Mouse (Mus musculus) c-Kit-positive CD71-negative TER-119-negative erythroid progenitor cells, embryonic 14.5 days (primary cell): ENCODE data around the gene Ikzf3.

Experiments
- DNase-seq: peaks from one replicate; pipeline ENCODE4 v3.0.0-alpha.2; 2013; ENCODE audit warnings: low read depth

Gene Ikzf3

DNA sequence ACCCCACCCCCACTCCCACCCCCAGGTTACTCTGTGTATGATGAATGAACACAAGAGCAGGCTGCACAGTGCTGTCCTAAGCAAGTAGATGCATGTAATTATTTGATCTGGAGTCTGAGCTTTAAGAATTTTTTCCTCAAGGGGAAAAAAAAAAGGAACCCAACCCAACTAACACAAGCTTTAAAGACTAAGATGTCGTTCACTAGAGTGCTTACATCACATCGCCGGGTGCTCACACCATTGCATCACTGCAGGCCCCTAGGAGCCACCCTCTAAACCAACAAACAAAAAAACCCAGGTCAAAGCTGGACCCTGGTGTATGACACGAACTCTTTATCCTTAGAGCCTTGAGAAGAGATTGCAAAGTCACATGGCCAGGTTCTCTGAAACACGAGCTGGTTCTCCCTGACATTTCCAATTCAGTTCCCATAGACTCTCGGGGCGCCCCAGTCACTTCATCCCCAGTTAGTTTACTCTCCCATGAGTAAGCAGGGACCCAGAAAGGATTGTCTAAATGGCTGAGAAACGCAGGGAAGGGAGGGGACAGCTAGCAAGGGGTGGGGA, 71.8 kb downstream of the Ikzf3 start:
- no peak for DNase-seq

GRCm38 (mm10) chr11:98472696-98473095, 73.1 kb downstream of the Ikzf3 start:
- DNase-seq: no peak

GRCm38 (mm10) chr11:98470795-98471194, 75.0 kb downstream of the Ikzf3 start:
- DNase-seq: no peak

DNA sequence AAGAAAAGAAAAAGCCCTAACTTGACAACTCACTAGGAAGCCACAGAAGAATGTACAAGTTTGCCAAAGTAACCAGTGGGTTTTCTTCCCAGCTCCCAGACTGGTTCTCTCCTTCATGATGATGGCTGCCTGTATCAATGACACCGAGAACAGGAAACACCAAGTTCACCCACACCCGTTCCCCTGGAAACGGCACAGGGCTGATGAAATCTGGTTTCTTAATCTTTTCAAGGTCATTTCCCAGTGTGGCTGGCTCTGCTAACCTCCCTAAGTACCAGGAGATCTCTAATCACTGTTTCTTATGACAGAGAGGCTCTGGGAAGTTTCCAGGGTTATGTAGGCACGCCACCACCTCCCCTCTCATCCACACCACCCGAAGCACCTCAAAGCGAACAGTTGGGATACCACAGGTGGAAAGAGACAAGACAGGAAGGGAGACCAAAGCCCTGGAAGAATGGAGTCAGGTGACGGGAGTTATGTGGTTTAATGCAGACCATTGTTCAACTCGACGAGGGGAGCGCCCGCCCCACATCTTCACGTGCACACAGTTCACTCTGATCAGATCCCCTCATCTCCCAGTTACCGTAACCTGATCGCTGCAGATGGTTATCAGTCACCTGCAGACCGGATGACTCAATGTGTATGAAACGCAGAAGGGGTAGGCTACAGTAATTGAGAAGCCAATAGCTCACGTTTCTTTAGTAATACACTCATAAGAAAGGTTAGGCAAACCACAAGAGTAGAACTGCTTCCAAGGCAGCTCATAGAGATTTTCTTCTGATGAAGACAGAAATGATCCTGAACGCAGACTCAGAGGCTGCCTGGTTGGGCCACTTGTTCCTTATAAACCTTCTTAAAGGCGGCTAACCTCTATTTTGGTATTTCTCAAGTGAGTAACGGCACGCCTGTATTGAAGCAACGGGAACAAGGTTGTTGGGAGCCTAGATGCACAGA, 75.8 kb downstream of the Ikzf3 start:
- no peak for DNase-seq

DNA sequence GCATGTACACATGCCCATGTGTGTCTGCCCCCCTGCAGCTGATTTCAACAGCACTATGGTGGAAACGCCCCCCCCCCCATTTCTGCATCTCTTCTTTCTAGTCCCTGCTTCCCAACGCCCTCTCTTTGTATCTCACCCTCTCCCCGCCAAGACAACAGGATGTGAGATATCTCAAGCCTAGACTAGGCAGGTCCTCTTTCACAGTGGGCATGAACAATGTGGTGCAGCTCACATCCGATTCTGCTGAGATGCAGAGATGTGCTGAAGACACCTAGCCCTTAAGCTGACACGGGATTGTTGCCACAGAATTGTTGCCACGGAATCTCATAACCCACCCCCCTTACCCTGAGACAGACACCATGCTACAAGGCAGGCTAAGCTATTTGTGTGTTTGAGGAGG, 81.3 kb downstream of the Ikzf3 start:
- DNase-seq: no peak

DNA sequence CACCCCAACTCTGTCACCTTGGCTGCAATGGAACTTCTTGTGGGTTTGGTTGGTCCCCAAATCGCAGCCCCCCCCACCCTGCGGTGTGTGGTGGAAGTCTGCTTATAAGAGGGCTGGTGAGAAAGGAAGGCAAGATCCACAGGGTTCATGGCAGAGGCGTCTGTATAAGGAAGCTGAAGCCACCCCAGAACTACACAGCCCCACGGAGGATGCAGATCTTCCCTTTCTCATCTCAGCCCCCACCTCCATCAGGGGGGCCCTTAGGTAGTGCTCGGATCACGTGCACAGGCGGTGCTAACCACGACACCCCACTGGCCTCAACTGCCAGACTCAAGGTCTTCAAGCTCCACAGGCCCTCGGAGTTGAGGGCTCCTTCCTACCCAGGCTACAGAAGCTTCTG, 81.9 kb downstream of the Ikzf3 start:
- DNase-seq: no peak

- no peak for DNase-seq
These were observed 83.6 kb downstream of the Ikzf3 start for GRCm38 (mm10) chr11:98462255-98462654.

- DNase-seq: no peak
These were observed 84.6 kb downstream of the Ikzf3 start for GRCm38 (mm10) chr11:98461109-98461720.

DNA sequence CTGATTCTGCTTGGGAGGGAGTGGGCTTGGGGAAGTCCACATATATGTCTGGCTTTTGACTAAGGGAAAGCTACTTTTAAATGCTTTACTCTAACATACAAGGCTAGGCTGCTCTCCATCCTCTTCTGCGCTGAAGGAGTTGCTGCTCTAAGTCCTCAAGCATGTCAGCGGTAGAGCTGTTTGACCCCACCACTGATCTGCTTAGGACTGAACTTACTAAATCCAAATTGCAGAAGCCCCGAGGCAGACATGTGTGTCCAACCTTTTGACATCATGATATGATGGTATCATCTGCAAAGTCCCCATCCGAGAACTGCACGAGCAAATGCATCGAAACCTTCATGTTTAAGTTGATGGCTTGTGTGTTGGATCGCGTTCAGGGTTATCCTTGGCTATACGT, 86.0 kb downstream of the Ikzf3 start:
- no peak for DNase-seq

GRCm38 (mm10) chr11:98459071-98459741, 86.6 kb downstream of the Ikzf3 start:
- DNase-seq: no peak

- no peak for DNase-seq
These were observed 87.5 kb downstream of the Ikzf3 start for GRCm38 (mm10) chr11:98458121-98458990.

GRCm38 (mm10) chr11:98457367-98458120, 88.3 kb downstream of the Ikzf3 start:
- peak; percentile 73 for DNase-seq

GRCm38 (mm10) chr11:98456945-98457344, 88.9 kb downstream of the Ikzf3 start:
- DNase-seq: no peak

GRCm38 (mm10) chr11:98456545-98456944, 89.3 kb downstream of the Ikzf3 start:
- DNase-seq: no peak

GRCm38 (mm10) chr11:98455484-98455883, 90.3 kb downstream of the Ikzf3 start:
- DNase-seq: no peak

DNA sequence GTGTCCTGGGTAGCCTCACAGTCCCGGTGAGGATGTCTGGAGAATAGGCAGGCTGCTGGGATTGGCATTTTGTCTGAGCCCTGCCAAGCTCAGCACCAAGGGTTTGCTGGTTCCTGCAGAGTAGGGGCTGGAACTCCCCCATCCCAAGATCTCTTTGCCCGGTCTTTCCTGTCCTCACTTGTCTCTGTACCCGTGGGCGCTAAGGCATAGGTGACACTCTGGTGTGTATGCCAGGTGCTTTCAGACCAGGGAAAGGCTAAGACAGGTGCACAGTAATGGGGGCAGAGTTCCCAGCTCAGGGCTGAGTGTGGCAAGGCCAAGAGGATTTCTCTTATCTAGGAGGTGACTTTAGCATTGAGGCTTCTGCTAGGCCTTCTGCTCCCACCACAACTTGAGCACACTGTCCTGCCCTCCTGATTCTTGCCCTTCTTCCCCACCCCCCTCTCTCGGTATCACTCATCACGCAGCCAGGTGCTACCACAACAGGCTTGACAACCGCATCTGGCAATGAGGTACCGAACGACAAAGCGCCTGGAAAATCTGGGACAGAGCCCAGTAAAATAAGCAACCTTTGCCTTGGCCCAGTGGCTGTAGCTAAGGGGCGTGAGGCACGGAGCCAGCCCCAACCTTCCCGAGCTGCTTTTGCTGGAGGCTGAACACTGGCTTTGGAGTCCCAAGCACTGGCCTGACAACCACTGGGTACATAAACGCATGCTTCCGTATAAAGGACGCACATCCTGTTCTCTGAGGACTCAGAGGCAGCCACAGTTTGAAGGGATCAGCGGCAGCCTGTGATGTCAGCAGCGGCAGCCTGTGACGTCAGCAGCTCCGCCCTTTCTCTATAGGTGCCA, 95.7 kb downstream of the Ikzf3 start:
- DNase-seq: no peak

GRCm38 (mm10) chr11:98449419-98449818, 96.4 kb downstream of the Ikzf3 start:
- DNase-seq: no peak

- DNase-seq: no peak
These were observed 97.5 kb downstream of the Ikzf3 start for GRCm38 (mm10) chr11:98448191-98448790.

DNA sequence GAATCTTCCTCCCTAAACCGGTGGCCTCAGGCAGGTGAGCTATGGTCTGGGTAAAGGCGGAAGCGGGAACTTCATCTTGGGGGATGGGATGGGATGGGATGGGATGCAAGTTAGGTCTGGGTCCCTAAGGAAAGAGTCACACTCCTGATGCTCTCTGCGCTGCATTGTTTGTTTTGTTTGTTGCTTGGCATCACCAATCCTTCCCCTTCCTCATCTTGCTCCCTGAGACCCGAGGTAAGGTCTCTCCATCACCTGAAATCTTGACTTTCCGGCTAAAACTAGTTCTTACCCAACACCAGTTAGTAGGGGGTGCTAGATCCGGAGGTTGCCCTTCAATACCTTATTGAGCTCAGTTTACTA, 98.4 kb downstream of the Ikzf3 start:
- DNase-seq: no peak
